Mouse (Mus musculus) macrophage (primary cell): ENCODE results near the gene Nf2. TPM values are rescaled to one million over a fixed set of nuclear protein-coding genes. Genes with fewer than 3 reads are reported as not detected.

ENCODE experiments used
- H3K27ac ChIP-seq: fragments of 350-480 bp; formaldehyde crosslinking; 2 replicates; pipeline ENCODE4 v1.9.0; 2021
- H3K36me3 ChIP-seq: fragments of 350-480 bp; formaldehyde crosslinking; 2 replicates; pipeline ENCODE4 v1.9.0; 2021; ENCODE audit errors: inconsistent target
- H3K4me3 ChIP-seq: fragments of 350-480 bp; formaldehyde crosslinking; 2 replicates; pipeline ENCODE4 v1.9.0; 2021; ENCODE audit errors: inconsistent target
- H3K79me2 ChIP-seq: fragments of 350-480 bp; formaldehyde crosslinking; 2 replicates; pipeline ENCODE4 v1.9.0; 2021; ENCODE audit errors: inconsistent target
- WGBS: methylation state at CpG from one replicate; pipeline ENCODE4 v1.1.7; 2026; ENCODE audit warnings: inconsistent platforms; ENCODE audit not compliant: missing documents; 5-methylcytosine and 5-hydroxymethylcytosine counted together
- polyA plus RNA-seq: library from polyadenylated mRNA; stranded (reverse); fragments of 250-400 nt; gene quantifications from 3 replicates; pipeline ENCODE4 v1.2.4, GENCODE M21; 2018; ENCODE audit warnings: inconsistent platforms

Gene Nf2
- polyA plus RNA-seq, 1 experiment from 2014 or later = 60.3 TPM

GRCm38 (mm10) chr11:4756984-4757788 lies 92.2 kb downstream of the Nf2 start:
- WGBS = 67% methylated on average over 11 of the region's 11 CpGs
- Histone ChIP-seq H3K27ac (no peak overlapping the region), H3K4me3 (no peak overlapping the region), H3K36me3 (no peaks in the 10 kb centered on the region), H3K79me2 (no peaks in the 10 kb centered on the region)

- WGBS = 70% methylated on average over 9 of the region's 9 CpGs
- no peaks in the 10 kb centered on the region for H3K79me2 ChIP-seq
- H3K4me3 ChIP-seq = no peak overlapping the region
- no peaks in the 10 kb centered on the region for H3K36me3 ChIP-seq
- H3K27ac ChIP-seq = no peak overlapping the region
Observed at GRCm38 (mm10) chr11:4756460-4756859, 92.9 kb downstream of the Nf2 start.

- Histone ChIP-seq H3K79me2 (no peaks in the 10 kb centered on the region), H3K27ac (no peak overlapping the region), H3K36me3 (no peaks in the 10 kb centered on the region), H3K4me3 (no peak overlapping the region)
- 82% methylated on average over 11 of the region's 11 CpGs for WGBS
Observed at GRCm38 (mm10) chr11:4754867-4755266, 94.5 kb downstream of the Nf2 start.

GRCm38 (mm10) chr11:4754036-4754435 lies 95.3 kb downstream of the Nf2 start:
- 100% methylated on average over 3 of the region's 3 CpGs for WGBS
- no peak overlapping the region for H3K27ac ChIP-seq
- H3K4me3 ChIP-seq = no peak overlapping the region
- H3K36me3 ChIP-seq = no peaks in the 10 kb centered on the region
- H3K79me2 ChIP-seq = no peaks in the 10 kb centered on the region

GRCm38 (mm10) chr11:4752836-4753235 lies 96.5 kb downstream of the Nf2 start:
- H3K4me3 ChIP-seq = no peak overlapping the region
- 50% methylated on average over 10 of the region's 10 CpGs for WGBS
- no peaks in the 10 kb centered on the region for H3K36me3 ChIP-seq
- H3K79me2 ChIP-seq = no peaks in the 10 kb centered on the region
- no peak overlapping the region for H3K27ac ChIP-seq

- WGBS = 9% methylated on average over 9 of the region's 9 CpGs
- Histone ChIP-seq H3K4me3 (no peak overlapping the region), H3K79me2 (no peaks in the 10 kb centered on the region), H3K27ac (no peak overlapping the region), H3K36me3 (no peaks in the 10 kb centered on the region)
Observed at GRCm38 (mm10) chr11:4750263-4750662, 99.1 kb downstream of the Nf2 start.

- WGBS = 11% methylated on average over 11 of the region's 12 CpGs
- H3K79me2 ChIP-seq = no peaks in the 10 kb centered on the region
- H3K36me3 ChIP-seq = no peaks in the 10 kb centered on the region
- no peak overlapping the region for H3K27ac ChIP-seq
- no peak overlapping the region for H3K4me3 ChIP-seq
Observed at GRCm38 (mm10) chr11:4747285-4747684, 102.1 kb downstream of the Nf2 start.

GRCm38 (mm10) chr11:4746733-4747132 lies 102.6 kb downstream of the Nf2 start, which contains the start of gene Cabp7:
TSS of gene Cabp7 (minus strand) at chr11:4746778.
- 1% methylated on average over 36 of the region's 73 CpGs for WGBS
- H3K79me2 ChIP-seq = no peaks in the 10 kb centered on the region
- H3K4me3 ChIP-seq = no peak within 1 kb of the TSS
- no peak within 1 kb of the TSS for H3K27ac ChIP-seq
- no peaks in the 10 kb centered on the region for H3K36me3 ChIP-seq

GRCm38 (mm10) chr11:4745969-4746368 lies 103.4 kb downstream of the Nf2 start:
- Histone ChIP-seq H3K36me3 (no peaks in the 10 kb centered on the region), H3K79me2 (no peaks in the 10 kb centered on the region), H3K27ac (no peak overlapping the region), H3K4me3 (no peak overlapping the region)
- 4% methylated on average over 39 of the region's 39 CpGs for WGBS

GRCm38 (mm10) chr11:4744691-4745090 lies 104.6 kb downstream of the Nf2 start:
- H3K27ac ChIP-seq = no peak overlapping the region
- H3K36me3 ChIP-seq = no peaks in the 10 kb centered on the region
- H3K79me2 ChIP-seq = no peaks in the 10 kb centered on the region
- no peak overlapping the region for H3K4me3 ChIP-seq
- 53% methylated on average over 6 of the region's 6 CpGs for WGBS

GRCm38 (mm10) chr11:4740785-4741184 lies 108.6 kb downstream of the Nf2 start:
- no peak overlapping the region for H3K4me3 ChIP-seq
- H3K36me3 ChIP-seq = no peaks in the 10 kb centered on the region
- no peak overlapping the region for H3K27ac ChIP-seq
- no peaks in the 10 kb centered on the region for H3K79me2 ChIP-seq
- WGBS = 57% methylated on average over 5 of the region's 5 CpGs

GRCm38 (mm10) chr11:4738719-4739118 lies 110.6 kb downstream of the Nf2 start:
- Histone ChIP-seq H3K4me3 (no peak overlapping the region), H3K79me2 (no peaks in the 10 kb centered on the region), H3K36me3 (peaks cover 7% of the 10 kb centered on the region; the same call in 1 of the 2 replicates), H3K27ac (no peak overlapping the region)
- 95% methylated on average over 14 of the region's 16 CpGs for WGBS

- H3K79me2 ChIP-seq = no peaks in the 10 kb centered on the region
- no peak overlapping the region for H3K27ac ChIP-seq
- WGBS = 96% methylated on average over 10 of the region's 10 CpGs
- H3K4me3 ChIP-seq = no peak overlapping the region
- H3K36me3 ChIP-seq = peaks cover 7% of the 10 kb centered on the region; the same call in 1 of the 2 replicates
Observed at GRCm38 (mm10) chr11:4737682-4738081, 111.7 kb downstream of the Nf2 start.

GRCm38 (mm10) chr11:4736355-4736754 lies 113.0 kb downstream of the Nf2 start:
- H3K27ac ChIP-seq = no peak overlapping the region
- no peak overlapping the region for H3K4me3 ChIP-seq
- 91% methylated on average over 5 of the region's 6 CpGs for WGBS
- no peaks in the 10 kb centered on the region for H3K79me2 ChIP-seq
- peaks cover 7% of the 10 kb centered on the region; the same call in 1 of the 2 replicates for H3K36me3 ChIP-seq

- peaks cover 7% of the 10 kb centered on the region; the same call in 1 of the 2 replicates for H3K36me3 ChIP-seq
- no peaks in the 10 kb centered on the region for H3K79me2 ChIP-seq
- WGBS = 90% methylated on average over 12 of the region's 12 CpGs
- H3K4me3 ChIP-seq = no peak overlapping the region
- no peak overlapping the region for H3K27ac ChIP-seq
Observed at GRCm38 (mm10) chr11:4734179-4734578, 115.2 kb downstream of the Nf2 start.
